Mouse (Mus musculus) heart, embryonic 11.5 days (tissue): ENCODE results near the gene Mta2. TPM values are rescaled to one million over a fixed set of nuclear protein-coding genes. Genes with fewer than 3 reads are reported as not detected.
A peak's percentile ranks its signal among the peaks of the same experiment; 100 is the strongest.

Experiments used
- ATAC-seq: fragments of 200-750 bp; cut with Nextera tagmentation; replicated peaks from 2 replicates; pipeline ENCODE4 v1.8.0; 2017; ENCODE audit warnings: moderate library complexity; ENCODE audit not compliant: insufficient number of reproducible peaks, low FRiP score, low TSS enrichment
- H3K27ac ChIP-seq: fragments of 300-500 bp; sonication (generic); 2 replicates; pipeline ENCODE4 v1.5.1; 2014; ENCODE audit warnings: mild to moderate bottlenecking, low read depth, low read length
- H3K27me3 ChIP-seq: fragments of 300-500 bp; sonication (generic); 2 replicates; pipeline ENCODE4 v1.6.1; 2014; ENCODE audit warnings: mild to moderate bottlenecking, low read length, mixed read lengths; ENCODE audit not compliant: control insufficient read depth, insufficient read depth
- H3K36me3 ChIP-seq: fragments of 300-500 bp; sonication (generic); 2 replicates; pipeline ENCODE4 v1.6.1; 2014; ENCODE audit warnings: mild to moderate bottlenecking, low read length, moderate library complexity, mixed read lengths; ENCODE audit not compliant: control insufficient read depth, insufficient read depth
- H3K4me1 ChIP-seq: fragments of 300-500 bp; sonication (generic); 2 replicates; pipeline ENCODE4 v1.6.1; 2014; ENCODE audit warnings: low read length; ENCODE audit not compliant: control insufficient read depth, insufficient read depth
- H3K4me2 ChIP-seq: fragments of 300-500 bp; sonication (generic); 2 replicates; pipeline ENCODE4 v1.6.1; 2014; ENCODE audit warnings: mild to moderate bottlenecking, moderate library complexity
- H3K4me3 ChIP-seq: fragments of 300-500 bp; sonication (generic); 2 replicates; pipeline ENCODE4 v1.5.1; 2014; ENCODE audit warnings: low read depth, low read length
- H3K9ac ChIP-seq: fragments of 300-500 bp; sonication (generic); 2 replicates; pipeline ENCODE4 v1.6.1; 2014; ENCODE audit warnings: mild to moderate bottlenecking, low read depth, low read length, moderate library complexity
- H3K9me3 ChIP-seq: fragments of 300-500 bp; sonication (generic); replicated peaks from 2 replicates; pipeline ENCODE4 v1.6.1; 2016; ENCODE audit warnings: low read length; ENCODE audit not compliant: control insufficient read depth
- WGBS: fragments of 180-500 bp; shearing (Covaris S2); extraction: QIAGEN DNeasy Blood & Tissue Kit; methylation state at CpG from one replicate; pipeline ENCODE4 v1.1.7; 2014; ENCODE audit not compliant: insufficient replicate concordance; 5-methylcytosine and 5-hydroxymethylcytosine counted together
- polyA plus RNA-seq: library from polyadenylated mRNA; unstranded; fragments of >200 nt; fragmentation: Nextera tagmentation; extraction: Ambion mirVana; gene quantifications from 2 replicates; pipeline ENCODE4 v1.2.1, GENCODE M21; 2014

The Mta2 gene
- polyA plus RNA-seq, 1 experiment from 2014 or later, result 30.0 TPM

DNA sequence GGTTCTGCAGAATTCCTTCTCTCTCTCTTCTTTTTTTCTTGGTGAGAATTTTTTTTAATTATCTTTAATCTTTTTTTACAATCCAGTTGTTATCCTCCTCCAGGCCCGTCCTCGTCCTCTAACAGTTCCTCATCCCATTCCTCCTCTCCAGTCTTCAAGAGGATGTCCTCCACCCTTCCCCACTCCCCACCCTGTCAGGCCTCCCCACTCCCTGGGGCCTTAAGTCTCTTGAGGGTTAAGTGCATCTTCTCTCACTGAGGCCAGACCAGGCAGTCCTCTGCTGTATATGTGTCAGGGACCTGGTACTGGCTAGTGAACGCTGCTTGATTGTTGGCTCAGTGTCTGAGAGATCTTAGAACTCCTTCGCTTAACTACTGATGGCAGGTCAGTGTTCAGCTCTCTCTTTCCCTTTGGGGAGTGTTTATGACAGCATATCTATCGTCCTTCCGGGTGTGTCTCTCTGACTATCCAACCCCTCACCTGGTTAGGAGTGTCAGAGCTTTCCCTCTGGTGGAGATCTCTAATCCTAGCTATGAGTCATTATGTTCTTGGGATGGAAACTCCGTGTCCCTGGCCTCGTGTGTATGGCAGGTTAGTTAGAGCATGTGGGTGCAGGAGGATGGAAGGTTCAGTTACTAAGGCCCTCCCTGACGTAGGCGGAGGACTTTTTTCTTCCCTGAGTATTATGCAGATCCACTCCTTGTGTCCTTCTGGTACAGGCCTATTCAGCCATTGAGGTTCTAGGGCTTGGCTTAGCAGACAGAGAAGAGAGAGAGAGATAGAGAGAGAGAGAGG lies 53.3 kb downstream of the Mta2 start:
- no peak overlapping the region for H3K4me3 ChIP-seq
- ATAC-seq, result no peak
- no peak overlapping the region for H3K4me2 ChIP-seq
- H3K4me1 ChIP-seq, result peaks cover 41% of the 10 kb centered on the region
- no peaks in the 10 kb centered on the region for H3K9me3 ChIP-seq
- no peak overlapping the region for H3K9ac ChIP-seq
- 76% methylated on average over 10 of the region's 10 CpGs for WGBS
- no peak overlapping the region for H3K27ac ChIP-seq
- H3K27me3 ChIP-seq, result no peaks in the 10 kb centered on the region
- no peaks in the 10 kb centered on the region for H3K36me3 ChIP-seq

DNA sequence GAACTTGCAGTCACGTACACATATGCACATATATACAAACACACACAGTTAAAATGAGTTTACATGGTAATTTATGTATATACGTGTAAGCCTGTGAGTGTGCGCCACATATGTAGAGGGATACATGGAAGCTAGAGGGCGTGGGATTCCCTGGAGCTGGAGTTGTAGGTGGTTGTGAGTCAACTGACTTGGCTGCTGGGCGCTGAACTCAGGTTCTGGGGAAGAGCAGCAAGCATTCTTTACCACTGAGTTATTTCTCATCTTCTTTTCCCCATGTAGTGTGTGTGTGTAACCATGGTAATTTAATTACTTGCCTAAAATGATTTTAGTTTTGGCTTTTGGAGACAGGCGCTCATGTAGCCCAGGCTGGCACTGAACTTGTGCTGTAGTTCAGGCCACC lies 54.9 kb downstream of the Mta2 start:
- H3K27ac ChIP-seq, result no peak overlapping the region
- H3K36me3 ChIP-seq, result peaks cover under 1% of the 10 kb centered on the region; the same call in 1 of the 2 replicates
- H3K4me3 ChIP-seq, result no peak overlapping the region
- no peak overlapping the region for H3K4me2 ChIP-seq
- no peak for ATAC-seq
- H3K9me3 ChIP-seq, result no peaks in the 10 kb centered on the region
- 87% methylated on average over 6 of the region's 6 CpGs for WGBS
- H3K9ac ChIP-seq, result no peak overlapping the region
- H3K27me3 ChIP-seq, result no peaks in the 10 kb centered on the region
- peaks cover 32% of the 10 kb centered on the region for H3K4me1 ChIP-seq

DNA sequence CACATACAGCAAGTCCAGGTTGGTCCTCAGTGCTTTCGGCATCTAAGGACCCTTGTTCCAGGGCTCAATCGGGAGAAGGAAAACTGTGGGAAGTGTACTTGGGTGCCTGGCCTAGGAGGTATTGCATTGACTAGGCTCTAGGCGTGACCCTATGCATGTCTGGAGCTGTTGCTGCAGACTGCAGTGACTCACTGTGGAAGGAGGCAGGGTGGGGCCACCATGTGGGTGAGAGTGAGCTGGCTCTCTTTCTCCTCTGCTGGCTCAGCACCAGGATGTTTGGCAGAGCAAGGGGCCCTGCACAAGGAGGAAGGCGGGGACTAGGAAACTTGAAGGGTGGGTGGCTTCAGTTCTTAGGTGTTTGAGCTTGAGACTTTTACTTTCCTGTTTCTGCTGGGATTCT lies 55.9 kb downstream of the Mta2 start:
- peaks cover 23% of the 10 kb centered on the region for H3K4me1 ChIP-seq
- WGBS, result 43% methylated on average over 4 of the region's 4 CpGs
- peak; percentile 67 for ATAC-seq
- H3K4me3 ChIP-seq, result no peak overlapping the region
- H3K9me3 ChIP-seq, result no peaks in the 10 kb centered on the region
- 0 out of 2 replicates have a peak overlapping the region, but pooled peaks have one; percentile 12 for H3K9ac ChIP-seq
- H3K27me3 ChIP-seq, result no peaks in the 10 kb centered on the region
- H3K36me3 ChIP-seq, result peaks cover 10% of the 10 kb centered on the region
- peak overlapping the region; percentile 18; the same call in 1 of the 2 replicates for H3K4me2 ChIP-seq
- H3K27ac ChIP-seq, result peak overlapping the region; percentile 60

DNA sequence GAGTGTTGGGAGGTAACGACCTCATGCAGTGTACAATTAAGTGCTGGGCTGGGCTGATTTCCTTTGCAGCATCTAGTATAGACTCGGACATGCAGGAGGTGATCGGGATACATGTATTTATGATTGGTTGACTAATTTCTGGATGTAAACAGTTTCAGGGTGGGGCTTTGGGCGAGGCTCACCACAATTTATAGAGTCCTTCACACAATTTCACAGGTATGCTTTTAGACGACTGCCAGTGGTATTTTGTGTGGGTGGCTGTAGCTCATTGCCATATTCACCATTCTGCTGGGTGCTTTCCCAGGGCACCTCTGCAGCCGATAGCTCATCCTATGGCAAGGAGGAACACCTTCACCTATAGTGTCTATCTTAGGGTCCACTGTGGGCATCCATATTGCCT lies 56.9 kb downstream of the Mta2 start:
- 88% methylated on average over 6 of the region's 6 CpGs for WGBS
- no peak for ATAC-seq
- peaks cover 15% of the 10 kb centered on the region for H3K4me1 ChIP-seq
- H3K9ac ChIP-seq, result no peak overlapping the region
- no peak overlapping the region for H3K4me3 ChIP-seq
- no peaks in the 10 kb centered on the region for H3K27me3 ChIP-seq
- no peaks in the 10 kb centered on the region for H3K9me3 ChIP-seq
- H3K36me3 ChIP-seq, result peaks cover 18% of the 10 kb centered on the region
- H3K4me2 ChIP-seq, result no peak overlapping the region
- no peak overlapping the region for H3K27ac ChIP-seq

DNA sequence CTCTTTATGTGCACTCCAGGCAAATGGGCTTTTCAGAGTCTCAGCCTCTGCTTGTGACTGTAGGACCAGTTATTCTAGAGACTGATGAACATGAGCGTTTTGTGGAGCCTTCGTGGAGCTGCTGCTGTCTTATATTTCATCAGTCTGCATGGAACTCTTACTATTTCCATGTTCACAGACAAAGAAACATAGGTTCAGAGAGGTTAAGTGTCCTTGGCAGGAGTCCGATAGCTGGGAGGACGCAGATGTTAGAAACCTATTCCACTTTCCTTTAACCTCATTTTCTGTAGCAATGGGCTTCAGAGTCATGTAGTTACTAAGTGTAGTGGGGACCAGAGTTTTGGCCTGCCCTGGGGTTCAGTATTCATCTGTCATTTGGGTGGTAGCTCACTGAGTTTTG lies 57.5 kb downstream of the Mta2 start:
- Histone ChIP-seq H3K36me3 (peaks cover 19% of the 10 kb centered on the region), H3K4me1 (peaks cover 14% of the 10 kb centered on the region)
- WGBS, result 89% methylated on average over 4 of the region's 4 CpGs

More for the DNA sequence above, 57.5 kb downstream of the Mta2 start:
- ATAC-seq, result no peak
- Histone ChIP-seq H3K9ac (no peak overlapping the region), H3K4me2 (no peak overlapping the region), H3K27ac (no peak overlapping the region), H3K9me3 (no peaks in the 10 kb centered on the region), H3K27me3 (no peaks in the 10 kb centered on the region), H3K4me3 (no peak overlapping the region)

Other genes starting within 250 kb of the Mta2 start
- 82.6 and 87.8 TPM in 2 replicates for gene Slc3a2, start 218.5 kb upstream of the Mta2 start, polyA plus RNA-seq
- 56.4 and 58.8 TPM in 2 replicates for gene Wdr74, start 206.0 kb upstream of the Mta2 start, polyA plus RNA-seq
- gene 1700092M07Rik, start 201.2 kb upstream of the Mta2 start, polyA plus RNA-seq, result 0.99 and 2.2 TPM in 2 replicates
- 82.2 and 85.1 TPM in 2 replicates for gene Stx5a, start 200.5 kb upstream of the Mta2 start, polyA plus RNA-seq
- gene Nxf1, start 184.8 kb upstream of the Mta2 start, polyA plus RNA-seq, result 126 and 138 TPM in 2 replicates
- gene Tmem223, start 170.9 kb upstream of the Mta2 start, polyA plus RNA-seq, result 146 and 150 TPM in 2 replicates
- gene Tmem179b, start 167.4 kb upstream of the Mta2 start, polyA plus RNA-seq, result 63.9 and 69.9 TPM in 2 replicates
- gene Taf6l, start 155.5 kb upstream of the Mta2 start, polyA plus RNA-seq, result 12.8 and 14.3 TPM in 2 replicates
- gene Polr2g, start 143.3 kb upstream of the Mta2 start, polyA plus RNA-seq, result 138 and 155 TPM in 2 replicates
- gene Zbtb3, start 139.3 kb upstream of the Mta2 start, polyA plus RNA-seq, result 3.9 and 5.2 TPM in 2 replicates
- gene Ttc9c, start 122.5 kb upstream of the Mta2 start, polyA plus RNA-seq, result 32.3 and 34.0 TPM in 2 replicates
- gene Hnrnpul2, start 121.9 kb upstream of the Mta2 start, polyA plus RNA-seq, result 4.6 and 6.1 TPM in 2 replicates
- gene AC129217.1, start 112.1 kb upstream of the Mta2 start, polyA plus RNA-seq, result not detected in 2 replicates
- 37.9 and 41.7 TPM in 2 replicates for gene Bscl2, start 104.4 kb upstream of the Mta2 start, polyA plus RNA-seq
- 3.5 and 4.2 TPM in 2 replicates for gene Gng3, start 102.7 kb upstream of the Mta2 start, polyA plus RNA-seq
- 0.33 and 0.44 TPM in 2 replicates for gene Lrrn4cl, start 91.1 kb upstream of the Mta2 start, polyA plus RNA-seq
- gene Ubxn1, start 70.4 kb upstream of the Mta2 start, polyA plus RNA-seq, result 141 and 143 TPM in 2 replicates
- gene Uqcc3, start 61.0 kb upstream of the Mta2 start, polyA plus RNA-seq, result 53.5 and 59.0 TPM in 2 replicates
- gene Lbhd1, start 58.1 kb upstream of the Mta2 start, polyA plus RNA-seq, result 60.1 and 72.4 TPM in 2 replicates
- gene Gm49403, start 57.9 kb upstream of the Mta2 start, polyA plus RNA-seq, result not detected in 2 replicates
- 77.5 and 86.8 TPM in 2 replicates for gene 1810009A15Rik, start 53.0 kb upstream of the Mta2 start, polyA plus RNA-seq
- not detected in 2 replicates for gene Gm49416, start 52.9 kb upstream of the Mta2 start, polyA plus RNA-seq
- 19.2 and 24.6 TPM in 2 replicates for gene Ints5, start 48.9 kb upstream of the Mta2 start, polyA plus RNA-seq
- gene Ganab, start 43.8 kb upstream of the Mta2 start, polyA plus RNA-seq, result 66.6 and 81.4 TPM in 2 replicates
- 33.2 and 35.9 TPM in 2 replicates for gene B3gat3, start 21.5 kb upstream of the Mta2 start, polyA plus RNA-seq
- gene Rom1, start 12.5 kb upstream of the Mta2 start, polyA plus RNA-seq, result 1.2 and 1.7 TPM in 2 replicates
- 8.1 and 8.5 TPM in 2 replicates for gene Eml3, start 12.3 kb upstream of the Mta2 start, polyA plus RNA-seq
- 17.1 and 19.8 TPM in 2 replicates for gene Tut1, start 12.0 kb downstream of the Mta2 start, polyA plus RNA-seq
- gene Eef1g, start 25.2 kb downstream of the Mta2 start, polyA plus RNA-seq, result 344 TPM in 2 replicates
- gene Ahnak, start 47.4 kb downstream of the Mta2 start, polyA plus RNA-seq, result 15.1 and 17.4 TPM in 2 replicates
- not detected in 2 replicates for gene Scgb1a1, start 146.1 kb downstream of the Mta2 start, polyA plus RNA-seq
- gene Asrgl1, start 193.8 kb downstream of the Mta2 start, polyA plus RNA-seq, result 8.4 and 12.2 TPM in 2 replicates